Mouse (Mus musculus) layer of hippocampus, postnatal 14 days (tissue): Measurements from ENCODE around the gene Acin1. TPM values are rescaled to one million over a fixed set of nuclear protein-coding genes. Genes with fewer than 3 reads are reported as not detected.

Experiments
- DNase-seq, 2 experiments: peaks; one replicate each; pipeline ENCODE4 v3.0.0; 2021 to 2022; ENCODE audit warnings: low spot score in 2 of 2, mixed read lengths in 1 of 2
- long read RNA-seq, 2 experiments: library from polyadenylated mRNA; stranded (forward); transcript quantifications; one replicate each; pipeline ENCODE4 v2.0.0; 2021
- total RNA-seq, 2 experiments: library from RNA; stranded (reverse); gene quantifications; 2 replicates each; pipeline ENCODE4 v1.2.3; 2021

Acin1 gene
- 100 to 1,000 TPM; 210 to 221 TPM for total RNA-seq
- long read RNA-seq, experiment 1, full-length matches to known transcripts: 9 of 23 reads
- long read RNA-seq, experiment 1, partial matches to known transcripts: 7 of 23 reads
- long read RNA-seq, experiment 1, other reads (novel, unspliced or antisense): 7 of 23 reads
- long read RNA-seq, experiment 2, full-length matches to known transcripts: 7 of 40 reads
- long read RNA-seq, experiment 2, partial matches to known transcripts: 11 of 40 reads
- long read RNA-seq, experiment 2, other reads (novel, unspliced or antisense): 22 of 40 reads

DNA sequence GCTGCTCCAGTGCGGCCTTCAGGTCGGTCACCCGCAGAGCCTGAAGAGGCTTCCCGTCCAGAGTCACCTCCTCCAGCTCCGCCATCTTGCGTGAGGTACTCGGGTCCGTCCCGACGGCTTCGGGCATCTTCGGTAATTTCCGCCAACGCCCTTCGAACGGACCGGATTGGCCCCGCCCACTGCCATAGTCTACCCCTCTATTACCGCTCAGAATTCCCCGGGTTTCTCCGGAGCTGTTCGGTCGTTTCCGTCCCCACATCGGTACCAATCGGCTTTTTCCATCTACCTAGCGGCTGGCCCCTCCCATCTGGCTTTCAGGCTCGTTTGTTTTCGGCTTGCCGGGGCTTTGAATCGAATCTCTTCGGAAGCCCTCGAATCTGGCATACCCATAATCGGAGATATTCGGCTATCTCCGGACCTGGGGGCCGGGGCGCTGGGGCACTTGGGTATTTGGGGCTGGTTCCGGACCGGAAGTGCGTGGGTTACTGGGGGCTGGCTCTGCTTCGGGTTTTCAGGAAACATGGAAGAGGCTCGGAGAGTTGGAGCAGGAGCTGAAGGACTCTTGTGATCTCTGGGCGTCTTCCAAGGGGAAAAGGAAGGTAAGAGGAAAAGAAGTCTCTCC lies at the start of gene Acin1:
Gene Acin1 (minus strand): TSS at position 410 of the 622 bp plus-strand sequence.
- DNase-seq: peak; percentile 100

DNA sequence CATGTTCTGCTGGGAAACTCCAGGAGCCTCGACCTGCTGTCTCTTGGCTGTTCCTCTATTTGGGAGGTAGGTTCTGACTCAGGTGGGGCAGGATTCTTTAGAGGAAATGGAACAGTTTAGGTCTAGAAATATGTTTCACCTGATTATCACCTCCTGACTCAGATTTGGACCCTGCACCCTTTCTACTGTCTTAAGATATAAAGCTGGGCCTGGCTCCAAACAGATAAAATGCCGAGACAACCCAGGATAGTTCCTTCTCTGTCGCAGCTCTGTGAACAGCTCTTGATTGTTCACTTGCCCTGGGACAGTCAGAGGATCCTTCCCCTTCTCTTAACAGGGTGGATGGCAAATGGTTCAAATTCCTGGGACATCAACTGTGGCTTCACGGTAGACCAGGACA lies 48.5 kb upstream of the Acin1 start:
- DNase-seq: no peak

GRCm38 (mm10) chr14:54734004-54734403 lies 47.3 kb upstream of the Acin1 start:
- DNase-seq: no peak

DNA sequence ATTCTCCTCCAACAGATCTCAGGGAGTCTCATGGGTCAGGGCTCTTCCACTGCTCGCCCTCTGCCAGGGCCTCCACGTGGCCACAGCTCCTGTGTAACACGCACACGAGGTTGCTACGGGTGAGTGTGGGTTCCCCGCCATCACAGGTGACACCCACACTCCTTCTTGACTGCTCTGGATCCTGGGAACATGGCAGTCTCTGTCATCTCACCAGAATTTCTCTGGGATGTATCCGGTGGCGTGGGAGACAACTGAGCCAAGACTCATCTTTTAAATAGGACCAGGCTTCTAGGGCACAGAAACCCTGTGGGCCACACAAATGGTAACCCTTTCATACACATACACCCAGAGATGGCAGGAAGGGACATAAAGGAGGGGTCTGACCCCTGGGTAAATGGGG lies 45.5 kb upstream of the Acin1 start:
- no peak for DNase-seq

DNA sequence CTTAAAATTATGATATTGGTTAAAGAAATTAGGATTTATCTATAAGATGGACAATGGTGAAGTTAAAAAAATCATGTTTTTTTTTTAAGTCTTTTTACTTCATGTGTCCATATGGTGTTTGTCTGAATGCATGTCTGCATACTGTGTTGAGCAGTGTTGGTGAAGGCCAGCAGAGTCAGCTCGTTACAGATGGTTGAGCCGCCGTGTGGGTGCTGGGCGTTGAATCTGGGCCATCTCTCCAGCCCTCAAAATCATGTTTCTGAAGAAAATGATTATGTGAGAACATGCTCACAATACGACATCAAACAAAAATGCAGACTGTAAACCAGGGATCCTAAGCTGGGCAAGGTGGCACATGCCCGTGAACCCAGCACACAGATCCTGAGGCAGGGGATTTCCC lies 43.6 kb upstream of the Acin1 start:
- DNase-seq: peak in 1 of 2 experiments; percentile 44

- no peak for DNase-seq
These were observed 42.3 kb upstream of the Acin1 start for GRCm38 (mm10) chr14:54728823-54729653.

GRCm38 (mm10) chr14:54727565-54727964 lies 40.8 kb upstream of the Acin1 start:
- no peak for DNase-seq

DNA sequence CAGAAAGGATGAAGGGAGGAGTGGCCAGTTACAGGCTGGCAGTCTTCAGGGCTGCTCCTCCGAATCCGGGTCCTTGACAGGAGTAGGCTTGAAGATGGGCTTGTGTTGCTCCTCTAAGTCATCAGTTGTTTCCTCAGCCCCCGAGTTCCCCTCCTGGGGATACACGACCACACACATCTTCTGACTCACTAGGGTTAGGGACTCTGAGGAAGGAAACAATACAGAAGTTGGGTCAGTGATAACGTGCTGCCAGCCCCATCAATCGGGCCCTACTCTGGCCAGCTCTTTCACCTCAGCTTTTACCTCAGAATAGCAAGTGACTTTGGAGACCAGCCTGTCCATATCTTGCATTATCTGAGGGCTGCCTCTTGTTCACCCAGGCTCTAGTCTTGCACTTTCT lies 37.3 kb upstream of the Acin1 start:
- DNase-seq: no peak

DNA sequence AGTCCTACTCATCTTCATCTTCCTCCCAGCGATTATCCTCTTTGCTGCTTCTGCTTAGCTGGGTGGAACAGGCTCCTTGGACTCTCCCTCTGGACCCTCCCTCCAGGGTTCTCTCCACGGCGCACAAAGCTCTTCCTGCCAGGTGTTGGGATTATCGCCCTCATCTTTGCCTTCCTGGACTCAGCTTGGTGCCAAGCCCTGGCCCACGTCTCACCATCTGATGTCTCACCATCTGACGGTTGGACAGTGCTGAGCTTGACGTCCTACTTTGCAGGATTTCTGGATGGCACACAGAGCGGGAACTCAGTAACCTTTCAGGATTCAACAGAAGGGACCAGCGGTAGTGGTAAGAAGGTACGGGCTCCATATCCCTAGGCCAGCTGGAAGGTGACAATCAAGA lies 35.0 kb upstream of the Acin1 start:
- no peak for DNase-seq

DNA sequence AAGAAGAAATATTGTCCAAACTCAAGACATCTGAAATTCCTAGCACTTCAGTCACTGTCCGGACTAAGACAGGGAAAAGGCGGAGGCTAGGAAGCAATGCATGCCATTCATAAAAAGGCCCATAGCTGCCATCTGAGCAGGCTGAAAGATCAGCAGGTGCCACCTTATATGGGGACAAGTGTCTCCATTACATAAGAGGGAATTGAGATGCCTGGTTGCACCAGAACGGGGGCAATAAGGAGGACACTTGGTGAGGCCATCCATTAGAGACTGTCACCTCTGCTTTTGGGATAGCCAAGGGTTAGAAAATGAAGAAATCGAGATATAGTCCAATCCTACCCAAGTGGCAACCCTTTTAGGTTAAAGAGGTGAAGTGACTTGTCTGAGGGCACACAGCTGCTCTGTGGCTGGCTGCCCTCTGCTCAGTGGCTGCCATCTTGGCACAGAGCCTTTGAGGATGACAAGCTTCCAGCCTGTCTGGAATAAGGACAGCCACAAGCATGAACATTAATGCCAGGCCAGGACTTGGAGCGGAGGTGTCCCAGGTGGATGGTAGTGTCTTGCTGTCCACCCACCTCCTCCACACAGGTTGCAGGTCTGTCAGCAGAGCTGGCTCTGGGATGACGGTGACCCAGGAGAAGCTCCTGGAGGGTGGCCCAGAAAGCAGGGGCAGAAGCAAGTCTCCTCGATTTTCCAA lies 34.1 kb upstream of the Acin1 start:
- DNase-seq: no peak

GRCm38 (mm10) chr14:54720041-54720440 lies 33.3 kb upstream of the Acin1 start:
- no peak for DNase-seq

DNA sequence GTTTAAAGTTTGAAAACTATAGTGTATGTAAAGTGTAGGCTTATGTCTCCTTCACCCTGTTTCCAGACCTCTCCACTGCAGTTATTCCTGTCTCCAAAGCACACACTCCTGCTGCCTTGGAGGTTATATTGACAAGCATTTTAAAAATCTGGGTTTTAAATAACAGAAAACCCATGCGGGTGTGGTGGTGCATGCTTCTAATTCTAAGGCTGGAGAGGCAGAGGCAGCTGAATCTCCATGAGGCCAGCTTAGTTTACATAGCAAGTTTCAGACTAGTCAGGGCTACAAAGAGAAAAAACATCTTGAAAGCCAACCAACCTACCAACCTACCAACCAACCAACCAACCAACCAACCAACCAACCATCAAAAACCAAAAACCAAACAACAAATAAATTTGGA lies 28.7 kb upstream of the Acin1 start:
- DNase-seq: no peak

- peak in 1 of 2 experiments; percentile 29 for DNase-seq
These were observed 27.9 kb upstream of the Acin1 start for GRCm38 (mm10) chr14:54714617-54715081.

DNA sequence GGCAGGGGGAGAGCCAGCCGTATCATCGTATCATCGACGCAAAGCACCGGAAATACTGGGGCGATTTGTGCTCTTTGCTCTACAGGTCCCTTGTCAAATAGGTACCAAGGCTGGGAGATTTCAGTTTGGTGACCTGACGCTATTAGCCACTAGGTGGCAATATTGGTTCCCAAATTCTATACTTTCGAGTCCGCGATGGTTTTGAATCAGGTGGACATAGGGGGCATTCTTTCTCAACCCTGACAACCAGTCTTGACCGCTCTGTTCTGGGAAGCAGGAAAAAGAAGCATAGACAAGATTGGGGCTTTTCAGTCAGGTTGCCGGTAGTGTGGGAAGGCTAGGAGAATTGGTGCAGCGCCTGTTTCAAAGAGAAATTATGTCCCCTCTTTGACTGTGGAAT lies 27.4 kb upstream of the Acin1 start:
- peak; percentile 80 to 84 for DNase-seq

DNA sequence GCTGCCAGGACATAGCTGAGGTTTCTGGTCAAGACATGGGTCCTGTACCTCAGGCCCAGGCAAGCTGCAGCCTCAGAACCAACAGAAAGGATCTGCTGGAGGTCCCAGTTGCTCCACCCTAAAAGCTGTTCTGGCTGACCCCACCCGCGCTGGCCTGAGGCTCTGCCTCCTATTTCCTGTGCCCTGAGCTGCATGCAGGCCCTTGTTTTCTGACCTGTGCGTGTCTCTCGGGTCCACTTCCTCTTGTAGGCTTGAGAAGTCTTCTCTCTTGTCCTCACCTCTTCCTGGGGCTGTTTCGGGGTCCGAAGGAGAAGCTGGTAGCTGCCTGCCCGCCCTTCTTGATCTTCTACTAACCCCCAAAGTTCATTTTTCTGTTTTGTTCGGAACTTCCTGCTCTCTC lies 26.1 kb upstream of the Acin1 start:
- DNase-seq: no peak

- no peak for DNase-seq
These were observed 25.3 kb upstream of the Acin1 start, which contains the start of gene Cebpe for GRCm38 (mm10) chr14:54712074-54712473. Gene Cebpe (minus strand): TSS chr14:54712174.

DNA sequence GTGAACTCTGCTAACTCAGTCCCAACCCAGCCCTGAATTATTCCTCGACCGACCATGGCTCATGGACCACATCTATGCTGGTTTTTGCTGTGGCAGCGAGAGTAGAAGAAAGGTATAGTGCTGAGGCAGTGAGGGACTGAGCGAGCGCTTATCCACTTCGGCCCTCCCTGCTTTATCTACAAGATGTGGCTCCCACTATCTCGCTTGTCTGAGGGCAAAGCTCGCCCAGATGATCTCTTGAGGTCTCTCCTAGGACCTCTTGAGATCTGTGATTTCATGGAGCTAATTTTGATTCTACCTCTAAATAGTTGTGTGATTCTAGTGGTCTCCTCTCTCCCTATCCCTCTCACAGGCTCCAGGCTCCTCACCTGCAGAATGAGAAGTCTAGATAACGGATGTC lies 22.3 kb upstream of the Acin1 start:
- no peak for DNase-seq

DNA sequence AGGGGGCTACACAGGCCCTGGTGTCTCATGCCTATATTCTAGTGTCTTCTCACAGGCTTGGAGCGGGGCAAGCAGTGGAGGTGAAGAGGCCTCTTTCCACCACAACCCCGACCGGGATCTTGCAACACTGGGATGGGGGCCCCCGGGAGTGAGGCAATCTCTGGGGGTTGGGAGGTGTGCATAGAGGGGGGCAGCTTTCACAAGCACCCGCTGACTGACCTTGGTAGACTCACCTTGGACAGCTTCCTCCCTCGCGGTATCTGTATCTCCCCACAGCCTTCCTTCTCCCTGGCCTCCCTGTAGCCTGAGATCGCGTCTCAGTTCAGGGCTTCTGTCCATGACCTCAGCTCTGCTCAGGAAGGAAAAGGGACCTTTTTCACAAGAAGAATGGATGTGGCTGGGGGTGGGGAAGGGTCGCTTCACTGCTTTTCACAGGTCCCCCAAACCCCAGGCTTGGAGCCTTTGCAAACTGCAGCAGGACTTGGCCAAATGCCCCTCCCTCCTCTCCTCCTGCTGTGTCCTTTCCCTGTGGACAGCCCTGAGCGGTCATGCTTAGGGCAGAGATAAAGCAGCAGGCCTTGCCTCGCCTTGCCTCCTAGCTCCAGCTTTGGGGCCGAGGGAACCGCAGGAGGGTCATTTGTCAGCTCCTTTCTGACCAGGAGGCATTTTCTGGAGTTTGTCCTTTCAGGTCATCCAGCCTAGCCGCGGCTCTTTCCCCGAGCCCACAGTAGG lies 20.0 kb upstream of the Acin1 start:
- no peak for DNase-seq

DNA sequence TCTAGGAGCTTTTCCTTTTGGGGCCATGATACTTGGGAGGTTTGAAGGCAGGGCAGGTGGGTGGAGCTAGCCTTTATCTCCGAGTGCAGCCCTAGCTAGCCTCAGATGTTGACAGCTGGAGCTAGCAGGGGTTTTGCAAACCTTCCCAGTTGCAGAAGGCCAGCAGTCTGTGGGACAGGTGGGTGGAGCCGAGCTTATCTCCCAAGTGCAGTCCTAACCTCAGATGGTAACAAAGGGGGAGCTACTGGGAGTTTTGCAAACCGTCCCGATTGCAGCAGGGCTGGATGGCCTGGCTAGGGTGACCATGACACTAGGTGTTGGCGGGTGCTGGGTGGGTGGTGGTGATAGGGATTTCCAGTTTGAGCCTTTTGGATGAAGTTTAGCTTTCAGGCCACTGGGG lies 19.1 kb upstream of the Acin1 start:
- DNase-seq: no peak

- DNase-seq: no peak
These were observed 16.5 kb upstream of the Acin1 start for GRCm38 (mm10) chr14:54703207-54703606.

DNA sequence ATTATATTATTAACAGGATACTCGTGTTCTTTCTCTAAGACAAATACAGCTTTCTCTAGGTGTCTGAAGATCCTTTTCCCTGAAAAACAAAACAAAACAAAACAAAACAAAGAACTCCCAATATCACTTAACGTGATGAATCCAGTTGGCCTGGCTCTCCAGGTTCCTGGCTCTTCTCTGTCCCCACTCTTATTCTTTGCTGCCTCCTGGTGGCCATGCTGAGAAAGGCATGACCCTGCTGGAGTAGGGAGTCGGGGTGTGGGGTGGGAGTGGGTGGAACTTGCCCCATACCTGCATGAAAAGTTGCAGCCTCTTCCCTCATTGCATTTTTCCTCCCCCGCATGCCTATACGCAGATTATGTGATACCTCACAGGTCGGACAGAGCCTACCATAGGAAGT lies 14.6 kb upstream of the Acin1 start:
- DNase-seq: peak; percentile 58 to 72
